Mouse (Mus musculus): ENCODE results near the gene Bach1. TPM values are rescaled to one million over a fixed set of nuclear protein-coding genes. Genes with fewer than 3 reads are reported as not detected.

Gene Bach1
- total RNA-seq, 2 experiments from 2014 or later = 27.9 to 29.5 TPM

DNA sequence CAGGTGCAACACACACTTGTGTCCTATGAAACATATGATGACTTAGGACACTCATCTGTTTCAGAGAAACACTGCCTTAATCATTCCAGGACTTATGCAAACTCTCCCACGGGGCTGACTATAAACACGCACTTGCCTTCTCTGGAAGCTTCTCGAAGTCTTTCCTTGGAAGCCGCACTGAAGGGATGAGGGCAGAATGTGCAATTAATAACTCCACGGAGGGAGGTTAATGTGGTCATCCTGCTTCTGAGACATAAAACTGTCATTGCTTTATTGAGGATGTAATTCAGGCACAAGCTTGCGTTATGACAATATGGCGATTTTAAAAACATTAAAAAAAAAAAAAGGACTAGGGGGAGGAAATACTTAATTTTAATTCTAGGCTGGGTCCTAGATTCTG, 82.9 kb downstream of the Bach1 start:
- intact Hi-C loops (cut with DNase I) = no loop called here
- DNase-seq = no peak

Other genes starting within 250 kb of the Bach1 start
- 10 to 100 TPM; 48.1 to 52.6 TPM for gene Usp16, start 244.2 kb upstream of the Bach1 start, total RNA-seq (2021)
- 100 to 1,000 TPM; 177 to 194 TPM for gene Cct8, start 203.1 kb upstream of the Bach1 start, total RNA-seq (2021)
- gene Map3k7cl, start 145.6 kb upstream of the Bach1 start, total RNA-seq (2021) = 1 to 10 TPM; 5.6 to 7.4 TPM